Mouse (Mus musculus) MEL (cell line): Measurements from ENCODE around the gene Lrrc61. TPM values are rescaled to one million over a fixed set of nuclear protein-coding genes. Genes with fewer than 3 reads are reported as not detected.

Source experiments
- DNase-seq: peaks from one replicate; pipeline ENCODE4 v3.0.0; 2011; ENCODE audit warnings: low read depth, low spot score
- H3K27ac ChIP-seq: 2 replicates; pipeline ENCODE4 v1.5.1; 2012; ENCODE audit warnings: low read depth, mild to moderate bottlenecking, control low read depth, low read length, moderate library complexity; ENCODE audit not compliant: control insufficient read depth
- H3K27me3 ChIP-seq, 2 experiments: fragments of 150-350 bp in 1 of 2; sonication (generic) in 1 of 2; 2 replicates each; pipeline ENCODE4 v1.6.1; 2012; ENCODE audit warnings: low read length in 2 of 2, mild to moderate bottlenecking in 2 of 2, improper control_type of control experiment in 1 of 2, moderate library complexity in 1 of 2; ENCODE audit not compliant: insufficient read depth in 2 of 2, control insufficient read depth in 1 of 2
- H3K36me3 ChIP-seq, 2 experiments: 2 replicates each; pipeline ENCODE4 v1.6.1; 2012 to 2014; ENCODE audit warnings: low read length in 2 of 2, improper control_type of control experiment in 1 of 2, inconsistent platforms in 1 of 2, mild to moderate bottlenecking in 1 of 2; ENCODE audit not compliant: insufficient read depth in 2 of 2, control insufficient read depth in 1 of 2
- H3K4me1 ChIP-seq, 2 experiments: fragments of 150-350 bp in 1 of 2; sonication (generic) in 1 of 2; 2 replicates each; pipeline ENCODE4 v1.6.1; 2012; ENCODE audit warnings: low read length in 2 of 2, improper control_type of control experiment in 1 of 2, mild to moderate bottlenecking in 1 of 2; ENCODE audit not compliant: insufficient read depth in 2 of 2, control insufficient read depth in 1 of 2
- H3K4me3 ChIP-seq, 2 experiments: fragments of 150-350 bp in 1 of 2; sonication (generic) in 1 of 2; 2 replicates each; pipeline ENCODE4 v1.5.1; 2012; ENCODE audit warnings: low read depth in 2 of 2, low read length in 2 of 2, mild to moderate bottlenecking in 2 of 2, moderate library complexity in 2 of 2, control low read depth in 1 of 2, improper control_type of control experiment in 1 of 2; ENCODE audit not compliant: control insufficient read depth in 1 of 2, insufficient read depth in 1 of 2
- H3K79me2 ChIP-seq: 2 replicates; pipeline ENCODE4 v1.6.1; 2012; ENCODE audit warnings: mild to moderate bottlenecking, low read length, moderate library complexity; ENCODE audit not compliant: control insufficient read depth, poor library complexity, insufficient read depth
- H3K9ac ChIP-seq: 2 replicates; pipeline ENCODE4 v1.6.1; 2012; ENCODE audit warnings: low read depth, mild to moderate bottlenecking, control low read depth, low read length, moderate library complexity; ENCODE audit not compliant: control insufficient read depth, poor library complexity, severe bottlenecking
- H3K9me3 ChIP-seq: fragments of 150-350 bp; sonication (generic); replicated peaks from 2 replicates; pipeline ENCODE4 v1.6.1; 2012; ENCODE audit warnings: mild to moderate bottlenecking, low read length, improper control_type of control experiment, moderate library complexity; ENCODE audit not compliant: insufficient read depth
- BHLHE40 ChIP-seq: IDR thresholded peaks from 2 replicates; pipeline ENCODE4 v1.6.1; 2012; ENCODE audit warnings: low read depth, mild to moderate bottlenecking, inconsistent platforms, low read length, improper control_type of control experiment, borderline replicate concordance
- CHD1 ChIP-seq: IDR thresholded peaks from 2 replicates; pipeline ENCODE4 v1.6.1; 2012; ENCODE audit warnings: low read depth, mild to moderate bottlenecking, inconsistent platforms, low read length, improper control_type of control experiment
- E2F4 ChIP-seq: IDR thresholded peaks from 2 replicates; pipeline ENCODE4 v1.6.1; 2011; ENCODE audit warnings: low read depth, low read length, improper control_type of control experiment, borderline replicate concordance
- ELF1 ChIP-seq: IDR thresholded peaks from 2 replicates; pipeline ENCODE4 v1.6.1; 2014; ENCODE audit warnings: low read depth, mild to moderate bottlenecking, inconsistent platforms, low read length, improper control_type of control experiment, moderate library complexity
- GATA1 ChIP-seq: IDR thresholded peaks from 2 replicates; pipeline ENCODE4 v1.6.1; 2011; ENCODE audit warnings: low read depth, low read length, improper control_type of control experiment
- HCFC1 ChIP-seq: IDR thresholded peaks from 2 replicates; pipeline ENCODE4 v1.6.1; 2012; ENCODE audit warnings: low read depth, mild to moderate bottlenecking, inconsistent platforms, low read length, improper control_type of control experiment, moderate library complexity
- KAT2A ChIP-seq: conservative IDR thresholded peaks from 2 replicates; pipeline ENCODE4 v1.6.1; 2012; ENCODE audit warnings: low read depth, low read length, improper control_type of control experiment, inconsistent platforms
- MAFK ChIP-seq: IDR thresholded peaks from 2 replicates; pipeline ENCODE4 v1.6.1; 2011; ENCODE audit warnings: low read depth, mild to moderate bottlenecking, low read length, improper control_type of control experiment, borderline replicate concordance
- MAZ ChIP-seq: IDR thresholded peaks from 2 replicates; pipeline ENCODE4 v1.6.1; 2012; ENCODE audit warnings: low read depth, mild to moderate bottlenecking, inconsistent platforms, low read length, improper control_type of control experiment
- MEF2A ChIP-seq: IDR thresholded peaks from 2 replicates; pipeline ENCODE4 v1.6.1; 2014; ENCODE audit warnings: low read depth, mild to moderate bottlenecking, inconsistent platforms, low read length, improper control_type of control experiment; ENCODE audit not compliant: poor library complexity, insufficient replicate concordance, severe bottlenecking; ENCODE audit errors: extremely low read depth
- MXI1 ChIP-seq: IDR thresholded peaks from 2 replicates; pipeline ENCODE4 v1.6.1; 2011; ENCODE audit warnings: mild to moderate bottlenecking, low read depth, low read length, improper control_type of control experiment
- MYC ChIP-seq: IDR thresholded peaks from 2 replicates; pipeline ENCODE4 v1.6.1; 2011; ENCODE audit warnings: low read depth, mild to moderate bottlenecking, low read length, improper control_type of control experiment, moderate library complexity
- NRF1 ChIP-seq: IDR thresholded peaks from 2 replicates; pipeline ENCODE4 v1.6.1; 2014; ENCODE audit warnings: low read depth, mild to moderate bottlenecking, inconsistent platforms, low read length, improper control_type of control experiment, moderate library complexity; ENCODE audit not compliant: poor library complexity, insufficient read depth, severe bottlenecking
- POLR2A ChIP-seq, 2 experiments: IDR thresholded peaks; 2 replicates each; pipeline ENCODE4 v1.6.1; 2011 to 2012; ENCODE audit warnings: low read length in 2 of 2, mild to moderate bottlenecking in 2 of 2, control low read depth in 1 of 2, improper control_type of control experiment in 1 of 2, low read depth in 1 of 2, moderate library complexity in 1 of 2; ENCODE audit not compliant: control insufficient read depth in 1 of 2, insufficient read depth in 1 of 2, poor library complexity in 1 of 2
- POLR2AphosphoS5 ChIP-seq: IDR thresholded peaks from 2 replicates; pipeline ENCODE4 v1.6.1; 2012; ENCODE audit warnings: low read depth, borderline replicate concordance, mild to moderate bottlenecking, inconsistent platforms, low read length, moderate library complexity, mixed read lengths
- SIN3A ChIP-seq: IDR thresholded peaks from 2 replicates; pipeline ENCODE4 v1.6.1; 2012; ENCODE audit warnings: low read length, improper control_type of control experiment, inconsistent platforms
- UBTF ChIP-seq: IDR thresholded peaks from 2 replicates; pipeline ENCODE4 v1.6.1; 2012; ENCODE audit warnings: low read depth, mild to moderate bottlenecking, inconsistent platforms, low read length, improper control_type of control experiment, moderate library complexity, borderline replicate concordance; ENCODE audit not compliant: insufficient read depth
- USF1 ChIP-seq: IDR thresholded peaks from 2 replicates; pipeline ENCODE4 v1.6.1; 2014; ENCODE audit warnings: low read depth, mild to moderate bottlenecking, inconsistent platforms, low read length, improper control_type of control experiment, moderate library complexity
- ZMIZ1 ChIP-seq: IDR thresholded peaks from 2 replicates; pipeline ENCODE4 v1.6.1; 2012; ENCODE audit warnings: low read depth, mild to moderate bottlenecking, inconsistent platforms, low read length, improper control_type of control experiment, moderate library complexity
- ZNF384 ChIP-seq: IDR thresholded peaks from 2 replicates; pipeline ENCODE4 v1.6.1; 2012; ENCODE audit warnings: low read depth, mild to moderate bottlenecking, inconsistent platforms, low read length, improper control_type of control experiment
- polyA plus RNA-seq, 2 experiments: library from polyadenylated mRNA; stranded (reverse) in 1 of 2; unstranded in 1 of 2; fragments of >175 nt in 1 of 2; fragments of >200 nt in 1 of 2; gene quantifications; 2 replicates each; pipeline versions ENCODE4 v1.2.1 to v1.2.4; 2012; ENCODE audit warnings: low replicate concordance in 2 of 2, low read depth in 1 of 2; ENCODE audit not compliant: insufficient read length in 2 of 2, insufficient read depth in 1 of 2, missing spikeins in 1 of 2
- total RNA-seq: library from RNA; depleted of rRNA; stranded (reverse); fragments of 300-350 nt; gene quantifications from 2 replicates; pipeline ENCODE4 v1.2.3, GENCODE M21; 2012

The Lrrc61 gene
- total and polyA plus RNA-seq, 3 experiments, result not detected

- Histone ChIP-seq H3K4me3 (no peak overlapping the region), H3K27me3 (no peaks in the 10 kb centered on the region), H3K9ac (no peak overlapping the region), H3K36me3 (no peaks in the 10 kb centered on the region), H3K79me2 (no peaks in the 10 kb centered on the region), H3K4me1 (no peaks in the 10 kb centered on the region), H3K9me3 (no peaks in the 10 kb centered on the region), H3K27ac (no peak overlapping the region)
- TF ChIP-seq MAZ (no peak), MAFK (no peak), USF1 (no peak), ZMIZ1 (no peak), SIN3A (no peak), NRF1 (no peak), UBTF (no peak), E2F4 (no peak), MXI1 (no peak), GATA1 (no peak), KAT2A (no peak), CHD1 (no peak), POLR2AphosphoS5 (no peak), ZNF384 (no peak), POLR2A (IDR thresholded peaks at IDR 0.05; ENCODE audit: control insufficient read depth in 1 of 2, insufficient read depth in 1 of 2, low read depth in 1 of 2, low read length in 2 of 2, poor library complexity in 1 of 2) (no peak), MYC (no peak), MEF2A (no peak), BHLHE40 (no peak), HCFC1 (no peak), ELF1 (no peak)
- DNase-seq, result no peak
Measured at GRCm38 (mm10) chr6:48568036-48568984, 13.7 kb downstream of the Lrrc61 start.
